Mouse (Mus musculus): Measurements from ENCODE around the gene Zkscan16. TPM values are rescaled to one million over a fixed set of nuclear protein-coding genes. Genes with fewer than 3 reads are reported as not detected.

Gene Zkscan16
- 3.7 and 5.6 TPM in 2 replicates for total RNA-seq (2014; rRNA removed)
- polyA plus RNA-seq (2015; fragmentation: Nextera tagmentation; extraction: Ambion mirVana), result 0.44 and 1.5 TPM in 2 replicates

- Histone ChIP-seq H3K4me3 (ENCODE audit: low read depth, low read length) (peak within 1 kb of the TSS; percentile 67), H3K36me3 (ENCODE audit: insufficient read depth) (no peaks in the 10 kb centered on the region), H3K27ac (ENCODE audit: low read depth, low read length) (peak within 1 kb of the TSS; percentile 78), H3K4me1 (ENCODE audit: insufficient read depth) (no peaks in the 10 kb centered on the region), H3K9me3 (ENCODE audit: low read length) (no peaks in the 10 kb centered on the region), H3K4me2 (ENCODE audit: low read depth) (peak within 1 kb of the TSS; percentile 79), H3K27me3 (ENCODE audit: insufficient read depth, low read length) (no peaks in the 10 kb centered on the region), H3K9ac (peak within 1 kb of the TSS; percentile 70)
- 1% methylated on average over 50 of the region's 50 CpGs for WGBS
- TF ChIP-seq CTCF (IDR thresholded peaks at IDR 0.05; ENCODE audit: low read depth), result no peak
- peak; percentile 97 for DNase-seq
- ATAC-seq, result peak; percentile 92
Measured at GRCm38 (mm10) chr4:58943420-58944205, at the start of gene Zkscan16. TSS of gene Zkscan16 (plus strand) at chr4:58943628.

GRCm38 (mm10) chr4:58894399-58894798 is 49.0 kb upstream of the Zkscan16 start:
- TF ChIP-seq CTCF (IDR thresholded peaks at IDR 0.05; ENCODE audit: low read depth), result no peak
- H3K27ac ChIP-seq (ENCODE audit: low read depth, low read length), result no peak overlapping the region
- no peak overlapping the region for H3K4me3 ChIP-seq (ENCODE audit: low read depth, low read length)
- no peaks in the 10 kb centered on the region for H3K9me3 ChIP-seq (ENCODE audit: low read length)
- H3K36me3 ChIP-seq (ENCODE audit: insufficient read depth), result no peaks in the 10 kb centered on the region
- H3K4me1 ChIP-seq (ENCODE audit: insufficient read depth), result no peaks in the 10 kb centered on the region
- H3K27me3 ChIP-seq (ENCODE audit: insufficient read depth, low read length), result no peaks in the 10 kb centered on the region
- WGBS, result 90% methylated on average over 7 of the region's 7 CpGs
- DNase-seq, result no peak
- no peak overlapping the region for H3K4me2 ChIP-seq (ENCODE audit: low read depth)
- ATAC-seq, result no peak
- no peak overlapping the region for H3K9ac ChIP-seq

- Histone ChIP-seq H3K9me3 (ENCODE audit: low read length) (no peaks in the 10 kb centered on the region), H3K4me2 (ENCODE audit: low read depth) (no peak overlapping the region), H3K27me3 (ENCODE audit: insufficient read depth, low read length) (no peaks in the 10 kb centered on the region), H3K36me3 (ENCODE audit: insufficient read depth) (no peaks in the 10 kb centered on the region), H3K9ac (no peak overlapping the region), H3K27ac (ENCODE audit: low read depth, low read length) (no peak overlapping the region), H3K4me3 (ENCODE audit: low read depth, low read length) (no peak overlapping the region), H3K4me1 (ENCODE audit: insufficient read depth) (no peaks in the 10 kb centered on the region)
- ATAC-seq (no peak), DNase-seq (no peak)
- no peak for TF ChIP-seq CTCF (IDR thresholded peaks at IDR 0.05; ENCODE audit: low read depth)
- 73% methylated on average over 4 of the region's 4 CpGs for WGBS
Measured at GRCm38 (mm10) chr4:58897436-58897835, 46.0 kb upstream of the Zkscan16 start.

GRCm38 (mm10) chr4:58898318-58898717 is 45.1 kb upstream of the Zkscan16 start:
- Histone ChIP-seq H3K27me3 (ENCODE audit: insufficient read depth, low read length) (no peaks in the 10 kb centered on the region), H3K4me3 (ENCODE audit: low read depth, low read length) (no peak overlapping the region), H3K27ac (ENCODE audit: low read depth, low read length) (no peak overlapping the region), H3K9ac (no peak overlapping the region), H3K4me1 (ENCODE audit: insufficient read depth) (no peaks in the 10 kb centered on the region), H3K9me3 (ENCODE audit: low read length) (no peaks in the 10 kb centered on the region), H3K36me3 (ENCODE audit: insufficient read depth) (no peaks in the 10 kb centered on the region), H3K4me2 (ENCODE audit: low read depth) (no peak overlapping the region)
- no peak for DNase-seq
- TF ChIP-seq CTCF (IDR thresholded peaks at IDR 0.05; ENCODE audit: low read depth), result no peak
- no peak for ATAC-seq

- H3K4me3 ChIP-seq (ENCODE audit: low read depth, low read length), result no peak overlapping the region
- ATAC-seq, result no peak
- no peak overlapping the region for H3K4me2 ChIP-seq (ENCODE audit: low read depth)
- no peak overlapping the region for H3K27ac ChIP-seq (ENCODE audit: low read depth, low read length)
- H3K9ac ChIP-seq, result no peak overlapping the region
- no peaks in the 10 kb centered on the region for H3K36me3 ChIP-seq (ENCODE audit: insufficient read depth)
- WGBS, result 94% methylated on average over 1 of the region's 1 CpGs
- H3K27me3 ChIP-seq (ENCODE audit: insufficient read depth, low read length), result no peaks in the 10 kb centered on the region
- H3K4me1 ChIP-seq (ENCODE audit: insufficient read depth), result no peaks in the 10 kb centered on the region
- no peak for TF ChIP-seq CTCF (IDR thresholded peaks at IDR 0.05; ENCODE audit: low read depth)
- DNase-seq, result no peak
- H3K9me3 ChIP-seq (ENCODE audit: low read length), result no peaks in the 10 kb centered on the region
Measured at GRCm38 (mm10) chr4:58907453-58907852, 36.0 kb upstream of the Zkscan16 start.

- no peaks in the 10 kb centered on the region for H3K4me1 ChIP-seq (ENCODE audit: insufficient read depth)
- ATAC-seq (no peak), DNase-seq (no peak)
- peak overlapping the region; percentile 93 for H3K4me3 ChIP-seq (ENCODE audit: low read depth, low read length)
- WGBS, result 30% methylated on average over 16 of the region's 16 CpGs
- H3K4me2 ChIP-seq (ENCODE audit: low read depth), result peak overlapping the region; percentile 78
- H3K9ac ChIP-seq, result peak overlapping the region; percentile 95
- H3K36me3 ChIP-seq (ENCODE audit: insufficient read depth), result no peaks in the 10 kb centered on the region
- no peak for TF ChIP-seq CTCF (IDR thresholded peaks at IDR 0.05; ENCODE audit: low read depth)
- no peaks in the 10 kb centered on the region for H3K9me3 ChIP-seq (ENCODE audit: low read length)
- no peaks in the 10 kb centered on the region for H3K27me3 ChIP-seq (ENCODE audit: insufficient read depth, low read length)
- H3K27ac ChIP-seq (ENCODE audit: low read depth, low read length), result peak overlapping the region; percentile 98
Measured at GRCm38 (mm10) chr4:58910175-58911068, 33.0 kb upstream of the Zkscan16 start.

Measured in forebrain, postnatal 0 days (tissue).